Mouse (Mus musculus) ES-E14 (cell line): ENCODE data around the gene Ephx1. TPM values are rescaled to one million over a fixed set of nuclear protein-coding genes. Genes with fewer than 3 reads are reported as not detected.

Experiments used
- DNase-seq: peaks from one replicate; pipeline ENCODE4 v3.0.0-alpha.2; 2013; ENCODE audit warnings: low read depth, low spot score
- H3K27ac ChIP-seq: 2 replicates; pipeline ENCODE4 v1.5.1; 2012; ENCODE audit warnings: low read depth, mild to moderate bottlenecking, low read length, moderate library complexity, mixed read lengths; ENCODE audit not compliant: poor library complexity, insufficient read depth, severe bottlenecking
- H3K36me3 ChIP-seq: 2 replicates; pipeline ENCODE4 v1.6.1; 2012; ENCODE audit warnings: mild to moderate bottlenecking, low read length, moderate library complexity, mixed read lengths; ENCODE audit not compliant: control insufficient read depth, poor library complexity, insufficient read depth, severe bottlenecking
- H3K4me1 ChIP-seq, 2 experiments: fragments of 150-350 bp in 1 of 2; sonication (generic) in 1 of 2; 2 replicates each; pipeline ENCODE4 v1.6.1; 2012; ENCODE audit warnings: low read length in 2 of 2, mild to moderate bottlenecking in 1 of 2, mixed read lengths in 1 of 2; ENCODE audit not compliant: control insufficient read depth in 2 of 2, insufficient read depth in 2 of 2, poor library complexity in 1 of 2
- H3K4me3 ChIP-seq, 2 experiments: fragments of 150-350 bp in 1 of 2; sonication (generic) in 1 of 2; 2 replicates each; pipeline ENCODE4 v1.5.1; 2012; ENCODE audit warnings: low read length in 2 of 2, low read depth in 1 of 2, mild to moderate bottlenecking in 1 of 2, mixed read lengths in 1 of 2; ENCODE audit not compliant: insufficient read depth in 1 of 2, poor library complexity in 1 of 2, severe bottlenecking in 1 of 2
- H3K9ac ChIP-seq: 2 replicates; pipeline ENCODE4 v1.6.1; 2012; ENCODE audit warnings: low read depth, mild to moderate bottlenecking, low read length, mixed read lengths; ENCODE audit not compliant: poor library complexity, insufficient read depth, severe bottlenecking
- H3K9me3 ChIP-seq: fragments of 150-350 bp; sonication (generic); 2 replicates; pipeline ENCODE4 v1.6.1; 2012; ENCODE audit warnings: low read depth, mild to moderate bottlenecking, low read length; ENCODE audit not compliant: control insufficient read depth, insufficient read depth
- CHD2 ChIP-seq: IDR thresholded peaks from 2 replicates; pipeline ENCODE4 v1.6.1; 2014; ENCODE audit warnings: mild to moderate bottlenecking, low read depth, low read length, inconsistent platforms
- HCFC1 ChIP-seq: IDR thresholded peaks from 2 replicates; pipeline ENCODE4 v1.6.1; 2012; ENCODE audit warnings: low read length, inconsistent platforms, borderline replicate concordance; ENCODE audit not compliant: insufficient read depth
- MAFK ChIP-seq: IDR thresholded peaks from 2 replicates; pipeline ENCODE4 v1.6.1; 2014; ENCODE audit warnings: mild to moderate bottlenecking, low read depth, low read length, inconsistent platforms; ENCODE audit not compliant: insufficient read depth
- ZC3H11A ChIP-seq: IDR thresholded peaks from 2 replicates; pipeline ENCODE4 v1.6.1; 2012; ENCODE audit warnings: low read depth, mild to moderate bottlenecking, inconsistent platforms, low read length, borderline replicate concordance
- ZNF384 ChIP-seq: IDR thresholded peaks from 2 replicates; pipeline ENCODE4 v1.6.1; 2012; ENCODE audit warnings: low read depth, low read length, inconsistent platforms
- in situ Hi-C, 2 experiments: fragments of 600-800 bp; cut with MboI; formaldehyde crosslinking; loops; one replicate each; pipeline ENCODE4 v1.15.1; 2025; ENCODE audit warnings: low sequenced_read_pairs in 2 of 2, inconsistent platforms in 1 of 2; ENCODE audit not compliant: unreplicated experiment in 2 of 2
- total RNA-seq: library from RNA; depleted of rRNA; stranded (reverse); fragments of 300-350 nt; gene quantifications from 2 replicates; pipeline ENCODE4 v1.2.3, GENCODE M21; 2012

Gene Ephx1
- total RNA-seq, 1 experiment: 12.5 TPM

DNA sequence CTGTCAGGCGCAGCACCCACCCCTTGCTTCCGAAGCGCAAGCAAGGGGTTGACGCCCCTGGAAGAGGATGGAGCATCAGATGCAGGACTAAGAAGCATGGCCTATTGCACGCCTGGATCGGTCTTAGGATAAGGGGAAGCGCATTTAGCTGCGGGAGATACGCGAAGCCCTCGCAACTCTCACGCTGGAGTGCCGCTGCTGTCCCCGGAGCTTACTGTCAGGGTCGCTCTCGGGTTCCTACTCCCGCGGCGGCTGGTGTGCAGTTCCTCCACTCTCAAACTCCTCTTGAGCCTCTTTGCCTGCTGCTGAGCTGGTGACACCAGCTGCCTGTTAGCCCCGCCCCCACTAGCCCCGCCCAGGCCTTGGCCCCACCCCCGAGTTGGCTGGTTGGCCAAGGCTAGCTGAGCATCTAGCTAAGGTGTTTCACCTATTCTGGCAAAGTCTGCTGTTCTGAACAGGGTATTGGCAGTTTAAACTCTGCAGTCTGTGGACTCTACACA, 3.4 kb downstream of the Ephx1 start:
- Histone ChIP-seq H3K9ac (0 out of 2 replicates have a peak overlapping the region, but pooled peaks have one; percentile 6), H3K4me3 (peak overlapping the region; percentile 59 to 73), H3K9me3 (no peaks in the 10 kb centered on the region), H3K4me1 (peaks cover 3 to 18% of the 10 kb centered on the region in 2 experiments; a peak in 3 of 4 replicates), H3K27ac (no peak overlapping the region), H3K36me3 (no peaks in the 10 kb centered on the region)
- DNase-seq: peak; percentile 75
- in situ Hi-C loops: no loop called here
- TF ChIP-seq MAFK (no peak), ZNF384 (no peak), CHD2 (no peak), ZC3H11A (no peak), HCFC1 (no peak)

DNA sequence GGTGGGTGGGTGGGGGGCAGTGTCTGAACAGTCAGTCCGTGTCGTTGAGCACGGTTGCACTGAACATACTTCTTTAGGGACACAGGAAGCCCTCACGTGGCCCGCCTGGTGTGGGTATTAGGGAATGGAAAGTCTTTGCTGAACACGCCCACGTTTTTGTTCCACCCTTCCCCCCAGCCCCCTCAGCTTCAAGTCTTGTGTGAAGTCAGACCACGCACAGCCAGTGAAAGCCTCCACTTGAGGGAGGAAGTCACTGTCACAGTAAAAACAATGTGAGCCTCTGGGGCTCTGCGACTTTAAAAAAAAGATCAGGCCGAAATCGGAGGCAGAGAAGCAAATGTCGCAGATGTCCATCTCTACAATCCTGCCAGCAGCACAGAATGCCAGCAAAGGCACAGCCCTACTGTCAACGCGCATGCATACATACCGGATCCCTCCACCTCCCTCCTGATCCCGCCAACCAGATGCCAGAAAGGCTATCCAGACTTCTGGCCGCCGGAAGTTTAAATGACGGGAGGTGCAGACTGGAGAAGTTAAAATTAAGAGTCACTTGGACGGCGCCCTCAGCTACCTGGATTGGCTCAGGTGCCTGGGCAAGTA, 4.1 kb downstream of the Ephx1 start:
- H3K27ac ChIP-seq: no peak overlapping the region
- peak overlapping the region; percentile 59 to 73 for H3K4me3 ChIP-seq
- H3K9ac ChIP-seq: peak overlapping the region; percentile 26; the same call in 1 of the 2 replicates
- peaks cover 3 to 18% of the 10 kb centered on the region in 2 experiments; a peak in 3 of 4 replicates for H3K4me1 ChIP-seq
- H3K36me3 ChIP-seq: no peaks in the 10 kb centered on the region
- no peak for TF ChIP-seq MAFK
- no peak for TF ChIP-seq HCFC1
- no peak for TF ChIP-seq ZNF384
- no peak for TF ChIP-seq CHD2
- no peak for TF ChIP-seq ZC3H11A
- in situ Hi-C loops: no loop called here
- DNase-seq: no peak
- H3K9me3 ChIP-seq: no peaks in the 10 kb centered on the region

DNA sequence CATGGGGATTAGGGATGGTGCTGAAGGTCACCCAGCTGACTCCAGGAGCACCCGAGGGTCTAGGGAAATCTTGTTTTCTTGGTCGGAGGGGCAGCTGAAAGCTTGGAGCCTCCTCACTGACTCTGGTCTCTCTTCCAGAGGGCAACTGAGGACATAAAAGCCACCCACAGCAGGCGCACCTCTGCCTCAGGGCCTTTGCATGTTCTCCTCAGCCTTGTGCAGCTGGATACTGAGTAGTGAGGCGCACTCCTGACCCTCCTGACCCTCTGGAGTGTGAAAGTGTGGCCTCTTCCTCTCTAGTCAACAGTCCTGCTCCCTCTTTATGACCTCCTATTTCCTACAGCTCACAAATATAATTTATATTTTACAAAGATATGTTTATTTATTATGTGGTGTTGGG, 4.7 kb downstream of the Ephx1 start:
- H3K4me3 ChIP-seq: no peak overlapping the region
- H3K36me3 ChIP-seq: no peaks in the 10 kb centered on the region
- peak overlapping the region; percentile 30; the same call in 1 of the 2 replicates for H3K9ac ChIP-seq
- no peak for TF ChIP-seq HCFC1
- no peak for TF ChIP-seq CHD2
- TF ChIP-seq MAFK: no peak
- TF ChIP-seq ZNF384: no peak
- TF ChIP-seq ZC3H11A: no peak
- H3K9me3 ChIP-seq: no peaks in the 10 kb centered on the region
- H3K4me1 ChIP-seq: peaks cover 3 to 18% of the 10 kb centered on the region in 2 experiments; a peak in 3 of 4 replicates
- no peak overlapping the region for H3K27ac ChIP-seq
- in situ Hi-C loops: no loop called here
- DNase-seq: no peak

DNA sequence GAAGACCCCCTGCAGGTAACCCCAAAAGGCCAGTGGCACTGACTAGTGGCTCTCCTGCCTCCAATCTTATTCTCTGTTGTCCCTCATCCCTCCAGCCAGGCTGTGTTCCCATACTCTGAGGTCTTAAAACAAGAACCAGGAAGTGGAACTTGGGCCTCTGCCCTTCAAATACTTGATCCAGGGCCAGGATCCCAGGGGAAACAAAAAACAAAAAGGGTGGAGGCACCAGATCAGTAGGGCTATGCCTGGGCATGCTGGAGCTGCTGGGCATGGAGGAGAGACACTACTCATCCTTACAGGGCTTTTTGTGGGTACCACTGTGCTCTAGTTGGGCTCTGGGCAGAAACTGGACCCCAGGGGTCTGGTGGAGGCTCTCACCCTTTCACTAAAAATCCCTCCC, 5.1 kb downstream of the Ephx1 start:
- H3K27ac ChIP-seq: no peak overlapping the region
- no peaks in the 10 kb centered on the region for H3K36me3 ChIP-seq
- in situ Hi-C loops: no loop called here
- no peak for DNase-seq
- H3K4me3 ChIP-seq: no peak overlapping the region
- H3K9ac ChIP-seq: peak overlapping the region; percentile 32; the same call in 1 of the 2 replicates
- TF ChIP-seq ZC3H11A: no peak
- no peak for TF ChIP-seq MAFK
- TF ChIP-seq HCFC1: no peak
- TF ChIP-seq CHD2: no peak
- TF ChIP-seq ZNF384: no peak
- H3K9me3 ChIP-seq: no peaks in the 10 kb centered on the region
- peaks cover 3 to 18% of the 10 kb centered on the region in 2 experiments; a peak in 3 of 4 replicates for H3K4me1 ChIP-seq
